Mouse (Mus musculus) bone marrow macrophage, adult 2 months (primary cell): ENCODE results near the gene Adad2.

Source experiments
- CTCF ChIP-seq: IDR thresholded peaks from 2 replicates; pipeline ENCODE4 v1.5.1; 2012; ENCODE audit warnings: low read depth, mild to moderate bottlenecking, low read length, moderate library complexity
- POLR2A ChIP-seq: IDR thresholded peaks from 2 replicates; pipeline ENCODE4 v1.6.1; 2012; ENCODE audit warnings: mild to moderate bottlenecking, low read depth, low read length, borderline replicate concordance

DNA sequence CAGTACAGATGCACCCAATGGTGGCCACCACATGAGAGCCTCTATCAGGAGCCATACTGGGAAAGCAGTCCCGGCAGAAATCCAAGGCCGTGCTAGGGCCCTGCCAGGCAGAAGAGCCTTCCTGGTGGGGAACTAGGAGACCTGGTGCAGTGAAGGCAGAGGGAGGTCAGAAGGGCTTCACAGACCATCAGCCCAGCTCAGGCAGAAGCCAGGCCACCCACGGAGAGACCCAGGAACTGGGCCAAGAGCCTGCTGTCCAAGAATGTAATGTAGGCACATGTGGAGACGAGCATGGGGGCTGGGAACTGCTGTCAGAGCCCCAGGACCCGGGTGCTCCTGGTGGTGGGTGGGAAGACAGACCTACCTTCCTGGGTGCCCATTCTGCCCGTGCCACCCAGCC lies 52.7 kb downstream of the Adad2 start:
- no peak for TF ChIP-seq CTCF
- no peak for TF ChIP-seq POLR2A
